Mouse (Mus musculus) forebrain, embryonic 16.5 days (tissue): ENCODE results near the gene Tmem167b. TPM values are rescaled to one million over a fixed set of nuclear protein-coding genes. Genes with fewer than 3 reads are reported as not detected.

Experiments
- ATAC-seq: fragments of 200-750 bp; cut with Nextera tagmentation; 2 replicates; pipeline ENCODE4 v1.8.0; 2017; ENCODE audit warnings: mild to moderate bottlenecking, moderate library complexity
- H3K27ac ChIP-seq: fragments of 300-500 bp; sonication (generic); 2 replicates; pipeline ENCODE4 v1.5.1; 2014; ENCODE audit warnings: low read length, control low read depth
- H3K27me3 ChIP-seq: fragments of 300-500 bp; sonication (generic); replicated peaks from 2 replicates; pipeline ENCODE4 v1.6.1; 2014; ENCODE audit warnings: low read length; ENCODE audit not compliant: control insufficient read depth, insufficient read depth
- H3K36me3 ChIP-seq: fragments of 300-500 bp; sonication (generic); 2 replicates; pipeline ENCODE4 v1.6.1; 2014; ENCODE audit not compliant: control insufficient read depth, insufficient read depth
- H3K4me1 ChIP-seq: fragments of 300-500 bp; sonication (generic); replicated peaks from 2 replicates; pipeline ENCODE4 v1.6.1; 2014; ENCODE audit warnings: low read length; ENCODE audit not compliant: control insufficient read depth, insufficient read depth
- H3K4me2 ChIP-seq: fragments of 300-500 bp; sonication (generic); 2 replicates; pipeline ENCODE4 v1.6.1; 2014; ENCODE audit warnings: mild to moderate bottlenecking, low read length, control low read depth
- H3K4me3 ChIP-seq: fragments of 300-500 bp; sonication (generic); replicated peaks from 2 replicates; pipeline ENCODE4 v1.5.1; 2014; ENCODE audit warnings: mild to moderate bottlenecking, low read length, control low read depth
- H3K9ac ChIP-seq: fragments of 300-500 bp; sonication (generic); replicated peaks from 2 replicates; pipeline ENCODE4 v1.6.1; 2014; ENCODE audit warnings: low read depth, low read length, control low read depth
- H3K9me3 ChIP-seq: fragments of 300-500 bp; sonication (generic); 2 replicates; pipeline ENCODE4 v1.6.1; 2016; ENCODE audit warnings: low read length; ENCODE audit not compliant: control insufficient read depth
- WGBS: fragments of 180-500 bp; shearing (Covaris S2); extraction: QIAGEN DNeasy Blood & Tissue Kit; methylation state at CpG from one replicate; pipeline ENCODE4 v1.1.7; 2014; 5-methylcytosine and 5-hydroxymethylcytosine counted together
- polyA plus RNA-seq: library from polyadenylated mRNA; unstranded; fragments of >200 nt; fragmentation: Nextera tagmentation; extraction: Ambion mirVana; gene quantifications from 2 replicates; pipeline ENCODE4 v1.2.1, GENCODE M21; 2015

Tmem167b gene
- polyA plus RNA-seq = 68.3 and 75.2 TPM in 2 replicates

- H3K27me3 ChIP-seq = no peaks in the 10 kb centered on the region
- WGBS = under 1% methylated on average over 45 of the region's 45 CpGs
- peak; percentile 97 for ATAC-seq
These were observed at the start of gene Tmem167b for GRCm38 (mm10) chr3:108562133-108562730. Tmem167b (minus strand) TSS chr3:108562466.

DNA sequence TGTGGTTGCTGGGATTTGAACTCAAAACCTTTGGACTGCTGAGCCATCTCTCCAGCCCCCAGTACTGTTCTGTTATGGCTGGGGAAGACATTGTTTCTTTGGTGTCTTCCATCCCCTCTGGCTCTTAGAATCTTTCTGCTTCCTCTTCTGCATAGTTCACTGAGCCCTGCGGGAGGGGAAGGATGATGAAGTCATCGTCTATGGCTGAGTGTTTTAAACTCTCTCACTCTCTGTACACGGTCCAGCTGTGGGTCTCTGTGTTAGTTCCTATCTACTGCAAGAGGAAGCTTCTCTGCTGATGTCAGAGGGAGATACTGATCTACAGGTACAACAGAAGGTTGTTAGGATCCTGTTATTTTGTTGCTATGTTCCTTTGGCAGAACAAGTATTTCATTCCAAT lies 46.6 kb upstream of the Tmem167b start:
- no peak overlapping the region for H3K27ac ChIP-seq
- 81% methylated on average over 3 of the region's 3 CpGs for WGBS
- H3K36me3 ChIP-seq = peaks cover 12% of the 10 kb centered on the region
- no peaks in the 10 kb centered on the region for H3K27me3 ChIP-seq
- no peak for ATAC-seq
- H3K4me1 ChIP-seq = no peaks in the 10 kb centered on the region
- H3K4me2 ChIP-seq = no peak overlapping the region
- H3K9me3 ChIP-seq = no peaks in the 10 kb centered on the region
- no peak overlapping the region for H3K9ac ChIP-seq
- H3K4me3 ChIP-seq = no peak overlapping the region

More at GRCm38 (mm10) chr3:108562133-108562730, at the start of gene Tmem167b:
- peak within 1 kb of the TSS; percentile 91 for H3K4me3 ChIP-seq
- no peaks in the 10 kb centered on the region for H3K9me3 ChIP-seq
- peaks cover 21% of the 10 kb centered on the region for H3K4me1 ChIP-seq
- peak within 1 kb of the TSS; percentile 90 for H3K9ac ChIP-seq
- H3K27ac ChIP-seq = peak within 1 kb of the TSS; percentile 96
- H3K36me3 ChIP-seq = peaks cover 10% of the 10 kb centered on the region
- H3K4me2 ChIP-seq = peak within 1 kb of the TSS; percentile 96

DNA sequence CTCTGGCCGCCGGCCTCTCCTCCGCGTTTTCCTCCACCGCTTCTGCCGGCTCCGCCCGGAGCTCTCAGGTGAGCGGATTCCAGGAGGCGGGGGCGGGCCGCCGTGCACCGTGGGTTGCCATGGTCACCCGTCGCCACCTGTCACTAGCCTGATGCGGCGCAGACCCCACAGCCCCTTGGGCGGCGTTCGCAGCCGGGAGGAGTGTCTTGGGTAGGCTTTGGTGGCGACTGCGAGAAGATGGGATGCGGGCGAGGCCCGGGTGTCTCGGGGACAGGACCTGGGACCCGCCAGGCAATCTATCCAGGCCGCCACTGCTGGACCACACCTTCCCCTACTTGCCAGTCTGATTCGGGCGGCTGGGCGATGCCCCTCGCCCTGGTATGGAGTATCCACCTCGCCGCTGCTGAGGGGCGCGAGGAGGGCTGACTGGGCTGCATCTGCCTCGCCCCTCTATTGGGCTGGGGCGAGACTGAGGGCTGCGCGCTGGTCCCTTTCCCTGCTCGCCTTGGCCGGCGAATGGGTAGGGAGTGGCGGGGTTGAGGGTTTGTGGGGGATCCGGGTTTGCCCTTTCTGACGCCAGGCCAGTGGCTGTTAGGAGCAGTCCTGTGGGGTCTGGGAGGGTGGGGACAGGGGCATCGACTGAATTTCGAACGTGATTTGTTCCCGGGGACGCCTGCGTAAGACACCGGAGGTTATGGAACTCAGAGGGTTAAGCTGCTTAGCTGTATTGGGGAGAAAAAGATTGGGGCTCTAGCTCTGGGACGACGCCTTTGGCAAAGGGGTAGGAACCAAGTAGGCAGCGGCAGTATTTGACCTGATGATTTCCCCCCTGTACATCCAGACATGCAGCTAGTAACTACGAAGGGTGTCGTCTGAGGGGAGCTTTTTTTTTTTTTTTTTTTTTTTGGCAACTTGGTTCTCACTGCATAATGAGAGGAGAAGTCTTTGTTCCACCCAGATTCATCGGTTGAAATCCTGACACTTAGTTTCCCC lies 29.6 kb upstream of the Tmem167b start:
- Histone ChIP-seq H3K27ac (peak overlapping the region; percentile 95), H3K4me2 (peak overlapping the region; percentile 59), H3K9ac (peak overlapping the region; percentile 98), H3K27me3 (no peaks in the 10 kb centered on the region), H3K36me3 (no peaks in the 10 kb centered on the region), H3K4me1 (peaks cover 12% of the 10 kb centered on the region), H3K4me3 (peak overlapping the region; percentile 98), H3K9me3 (no peaks in the 10 kb centered on the region)
- WGBS = under 1% methylated on average over 60 of the region's 61 CpGs
- peak; percentile 69 for ATAC-seq

DNA sequence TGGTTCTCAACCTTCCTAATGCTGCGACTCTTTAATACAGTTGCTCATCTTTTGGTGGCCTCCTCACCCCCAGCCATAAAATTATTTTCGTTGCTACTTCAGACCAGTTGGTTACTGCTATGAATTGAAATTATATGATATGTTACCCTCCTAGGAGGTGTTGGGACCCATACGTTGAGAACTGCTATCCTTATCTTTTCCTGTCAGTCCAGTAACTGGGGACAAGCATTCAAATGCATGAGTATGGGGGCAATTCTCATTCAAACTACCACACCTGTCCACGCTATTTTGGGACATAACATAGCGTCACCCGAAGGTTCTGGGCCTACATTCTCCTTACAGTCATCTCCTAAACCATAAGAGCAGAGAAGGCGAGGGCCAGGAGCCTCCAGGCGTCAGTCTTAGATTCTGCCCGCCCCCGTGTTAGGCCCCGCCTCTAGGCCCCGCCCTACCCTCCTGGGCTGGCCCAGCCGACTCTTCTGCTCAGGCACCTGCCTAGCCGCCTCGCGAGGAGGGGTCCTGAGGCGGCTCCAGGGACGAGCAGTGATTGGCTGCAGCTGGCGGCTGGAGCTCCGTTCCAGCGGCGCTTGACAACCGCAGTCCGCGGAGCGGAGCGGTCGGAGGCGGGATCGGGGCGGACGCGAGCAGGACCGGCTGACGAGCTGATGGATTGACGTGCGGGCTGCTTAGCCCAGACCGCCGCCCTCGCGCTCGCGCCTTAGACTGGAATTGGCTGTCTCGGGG lies 28.7 kb upstream of the Tmem167b start, which contains the start of gene Wdr47:
Wdr47 (plus strand) TSS at position 494 of the 744 bp plus-strand sequence.
- 5% methylated on average over 44 of the region's 44 CpGs for WGBS
- peak within 1 kb of the TSS; percentile 98 for H3K9ac ChIP-seq
- no peaks in the 10 kb centered on the region for H3K9me3 ChIP-seq
- no peaks in the 10 kb centered on the region for H3K27me3 ChIP-seq
- no peaks in the 10 kb centered on the region for H3K36me3 ChIP-seq
- peaks cover 12% of the 10 kb centered on the region for H3K4me1 ChIP-seq
- ATAC-seq = peak; percentile 98
- peak within 1 kb of the TSS; percentile 59 for H3K4me2 ChIP-seq
- peak within 1 kb of the TSS; percentile 95 for H3K27ac ChIP-seq
- peak within 1 kb of the TSS; percentile 98 for H3K4me3 ChIP-seq

- Histone ChIP-seq H3K4me1 (peaks cover 7% of the 10 kb centered on the region), H3K9me3 (no peaks in the 10 kb centered on the region), H3K4me3 (no peak overlapping the region), H3K9ac (no peak overlapping the region), H3K4me2 (no peak overlapping the region), H3K36me3 (no peaks in the 10 kb centered on the region), H3K27ac (no peak overlapping the region), H3K27me3 (no peaks in the 10 kb centered on the region)
- no peak for ATAC-seq
- 29% methylated on average over 2 of the region's 2 CpGs for WGBS
These were observed 26.2 kb upstream of the Tmem167b start for GRCm38 (mm10) chr3:108588446-108588845.

GRCm38 (mm10) chr3:108584580-108584979 lies 22.3 kb upstream of the Tmem167b start:
- Histone ChIP-seq H3K9ac (no peak overlapping the region), H3K36me3 (no peaks in the 10 kb centered on the region), H3K4me2 (no peak overlapping the region), H3K4me3 (no peak overlapping the region), H3K4me1 (no peaks in the 10 kb centered on the region), H3K9me3 (no peaks in the 10 kb centered on the region), H3K27ac (no peak overlapping the region), H3K27me3 (no peaks in the 10 kb centered on the region)
- WGBS = 86% methylated on average over 4 of the region's 4 CpGs
- ATAC-seq = no peak

- Histone ChIP-seq H3K27ac (no peak overlapping the region), H3K4me3 (no peak overlapping the region), H3K9me3 (no peaks in the 10 kb centered on the region), H3K4me1 (peaks cover 17% of the 10 kb centered on the region), H3K4me2 (no peak overlapping the region), H3K9ac (no peak overlapping the region), H3K27me3 (no peaks in the 10 kb centered on the region), H3K36me3 (no peaks in the 10 kb centered on the region)
- WGBS = 91% methylated on average over 5 of the region's 5 CpGs
- ATAC-seq = no peak
These were observed 11.8 kb upstream of the Tmem167b start for GRCm38 (mm10) chr3:108574018-108574417.

GRCm38 (mm10) chr3:108572309-108573010 lies 10.2 kb upstream of the Tmem167b start:
- Histone ChIP-seq H3K9me3 (no peaks in the 10 kb centered on the region), H3K27ac (no peak overlapping the region), H3K4me2 (peak overlapping the region; percentile 77), H3K9ac (peak overlapping the region; percentile 69), H3K4me3 (peak overlapping the region; percentile 63), H3K36me3 (no peaks in the 10 kb centered on the region), H3K27me3 (no peaks in the 10 kb centered on the region), H3K4me1 (peaks cover 17% of the 10 kb centered on the region)
- 48% methylated on average over 18 of the region's 18 CpGs for WGBS
- no peak for ATAC-seq
